Mouse (Mus musculus) thymus, adult 2 months (tissue): ENCODE results near the gene Camk2b. TPM values are rescaled to one million over a fixed set of nuclear protein-coding genes. Genes with fewer than 3 reads are reported as not detected.
"Not testable (repeated sequence)": the region's sequence is repeated elsewhere in the genome, so short reads cannot be mapped to it uniquely, and the experiment has no call there.

ENCODE experiments used
- DNase-seq: peaks from one replicate; pipeline ENCODE4 v3.0.0; 2021
- H3K27ac ChIP-seq: fragments of 200-500 bp; 2 replicates; pipeline ENCODE4 v1.5.1; 2012; ENCODE audit warnings: low read length, control low read depth; ENCODE audit not compliant: control insufficient read depth, insufficient read depth
- H3K27me3 ChIP-seq: fragments of 200-500 bp; 2 replicates; pipeline ENCODE4 v1.6.1; 2012; ENCODE audit warnings: mild to moderate bottlenecking, low read length, moderate library complexity, mixed read lengths; ENCODE audit not compliant: control insufficient read depth, insufficient read depth
- H3K36me3 ChIP-seq: fragments of 200-500 bp; 2 replicates; pipeline ENCODE4 v1.6.1; 2012; ENCODE audit warnings: mild to moderate bottlenecking, low read length, moderate library complexity; ENCODE audit not compliant: control insufficient read depth, insufficient read depth
- H3K4me1 ChIP-seq: fragments of 200-500 bp; replicated peaks from 2 replicates; pipeline ENCODE4 v1.6.1; 2012; ENCODE audit warnings: low read length; ENCODE audit not compliant: control insufficient read depth, insufficient read depth
- H3K4me3 ChIP-seq: fragments of 200-500 bp; 2 replicates; pipeline ENCODE4 v1.5.1; 2012; ENCODE audit warnings: mild to moderate bottlenecking, low read length, control low read depth, moderate library complexity; ENCODE audit not compliant: control insufficient read depth, insufficient read depth
- CTCF ChIP-seq: fragments of 200-500 bp; IDR thresholded peaks from 2 replicates; pipeline ENCODE4 v1.5.1; 2012; ENCODE audit warnings: mild to moderate bottlenecking, control low read depth, low read length, moderate library complexity, borderline replicate concordance; ENCODE audit not compliant: control insufficient read depth, poor library complexity, insufficient read depth; ENCODE audit errors: extremely low read depth
- POLR2A ChIP-seq: fragments of 200-500 bp; IDR thresholded peaks from 2 replicates; pipeline ENCODE4 v1.6.1; 2012; ENCODE audit warnings: mild to moderate bottlenecking, low read length, control low read depth, moderate library complexity; ENCODE audit not compliant: control insufficient read depth, poor library complexity, insufficient read depth; ENCODE audit errors: extremely low read depth
- WGBS: fragments of 180-500 bp; shearing (Covaris S2); methylation state at CpG from one replicate; pipeline ENCODE4 v1.1.7; 2018; 5-methylcytosine and 5-hydroxymethylcytosine counted together
- polyA plus RNA-seq: library from polyadenylated mRNA; depleted of rRNA; stranded (reverse); fragments of >200 nt; gene quantifications from 2 replicates; pipeline ENCODE4 v1.2.3, GENCODE M21; 2012; rRNA removed

The Camk2b gene
- polyA plus RNA-seq: 6.0 and 9.0 TPM in 2 replicates

- H3K36me3 ChIP-seq: no peaks in the 10 kb centered on the region
- DNase-seq: no peak
- no peaks in the 10 kb centered on the region for H3K4me1 ChIP-seq
- H3K4me3 ChIP-seq: no peak within 1 kb of the TSS
- WGBS: 24% methylated on average over 6 of the region's 6 CpGs
- H3K27me3 ChIP-seq: peaks cover 24% of the 10 kb centered on the region
- TF ChIP-seq CTCF: no peak
- no peak for TF ChIP-seq POLR2A
- H3K27ac ChIP-seq: no peak within 1 kb of the TSS
These were observed at the start of gene Camk2b for GRCm38 (mm10) chr11:6066176-6066575. Gene Camk2b (minus strand): TSS chr11:6066362.

GRCm38 (mm10) chr11:6111734-6112484 lies 45.7 kb upstream of the Camk2b start:
- no peak for DNase-seq
- TF ChIP-seq CTCF (no peak), POLR2A (no peak)
- no peak overlapping the region for H3K27ac ChIP-seq
- 95% methylated on average over 5 of the region's 5 CpGs for WGBS
- H3K4me3 ChIP-seq: no peak overlapping the region
- no peaks in the 10 kb centered on the region for H3K27me3 ChIP-seq
- peaks cover 10% of the 10 kb centered on the region for H3K4me1 ChIP-seq
- peaks cover 30% of the 10 kb centered on the region for H3K36me3 ChIP-seq

GRCm38 (mm10) chr11:6109990-6110389 lies 43.8 kb upstream of the Camk2b start:
- Histone ChIP-seq H3K36me3 (peaks cover 36% of the 10 kb centered on the region), H3K4me1 (peaks cover 10% of the 10 kb centered on the region), H3K27me3 (no peaks in the 10 kb centered on the region), H3K4me3 (no peak overlapping the region), H3K27ac (no peak overlapping the region)
- no peak for TF ChIP-seq POLR2A
- TF ChIP-seq CTCF: no peak
- DNase-seq: no peak

- Histone ChIP-seq H3K4me1 (peaks cover 10% of the 10 kb centered on the region), H3K27ac (no peak overlapping the region), H3K27me3 (no peaks in the 10 kb centered on the region), H3K36me3 (peaks cover 31% of the 10 kb centered on the region), H3K4me3 (no peak overlapping the region)
- no peak for TF ChIP-seq POLR2A
- no peak for TF ChIP-seq CTCF
- 96% methylated on average over 5 of the region's 5 CpGs for WGBS
- no peak for DNase-seq
These were observed 42.1 kb upstream of the Camk2b start for GRCm38 (mm10) chr11:6108296-6108695.

GRCm38 (mm10) chr11:6107722-6108121 lies 41.6 kb upstream of the Camk2b start:
- no peaks in the 10 kb centered on the region for H3K27me3 ChIP-seq
- H3K4me3 ChIP-seq: no peak overlapping the region
- H3K27ac ChIP-seq: peak overlapping the region; percentile 2; the same call in 1 of the 2 replicates
- H3K36me3 ChIP-seq: peaks cover 31% of the 10 kb centered on the region
- WGBS: 54% methylated on average over 3 of the region's 3 CpGs
- peak; percentile 41 for DNase-seq
- TF ChIP-seq POLR2A (no peak), CTCF (no peak)
- H3K4me1 ChIP-seq: peaks cover 10% of the 10 kb centered on the region

GRCm38 (mm10) chr11:6104734-6105133 lies 38.6 kb upstream of the Camk2b start:
- H3K27ac ChIP-seq: no peak overlapping the region
- no peak for DNase-seq
- no peak for TF ChIP-seq POLR2A
- no peak for TF ChIP-seq CTCF
- 98% methylated on average over 5 of the region's 5 CpGs for WGBS
- H3K4me1 ChIP-seq: peaks cover 15% of the 10 kb centered on the region
- H3K36me3 ChIP-seq: peaks cover 14% of the 10 kb centered on the region
- H3K4me3 ChIP-seq: no peak overlapping the region
- H3K27me3 ChIP-seq: no peaks in the 10 kb centered on the region

- DNase-seq, H3K27me3 ChIP-seq, H3K36me3 ChIP-seq, H3K4me3 ChIP-seq, H3K27ac ChIP-seq, H3K4me1 ChIP-seq: not testable (repeated sequence)
- 82% methylated on average over 3 of the region's 3 CpGs for WGBS
These were observed 30.5 kb upstream of the Camk2b start for GRCm38 (mm10) chr11:6096637-6097036.
